Mouse (Mus musculus) adrenal gland, adult 8-10 months (tissue): ENCODE results near the gene Zbtb5. TPM values are rescaled to one million over a fixed set of nuclear protein-coding genes. Genes with fewer than 3 reads are reported as not detected.
"Not testable (repeated sequence)": the region's sequence is repeated elsewhere in the genome, so short reads cannot be mapped to it uniquely, and the experiment has no call there.

Experiments used
- DNase-seq: peaks from one replicate; pipeline ENCODE4 v3.0.0; 2022
- total RNA-seq, 4 experiments: library from RNA; stranded (reverse); gene quantifications; 2 replicates each; pipeline ENCODE4 v1.2.4; 2022

The Zbtb5 gene
- total RNA-seq, 4 experiments from 2014 or later: 11.4 to 14.5 (median 13.5) TPM

GRCm38 (mm10) chr4:45010806-45011415 is 1.3 kb downstream of the Zbtb5 start:
- no peak for DNase-seq

- DNase-seq: no peak
Observed at GRCm38 (mm10) chr4:45005452-45005851, 6.8 kb downstream of the Zbtb5 start.

GRCm38 (mm10) chr4:45000001-45000400 is 12.2 kb downstream of the Zbtb5 start:
- DNase-seq: no peak

GRCm38 (mm10) chr4:44998071-44998470 is 14.1 kb downstream of the Zbtb5 start:
- DNase-seq: no peak

- DNase-seq: no peak
Observed at GRCm38 (mm10) chr4:44994776-44995175, 17.4 kb downstream of the Zbtb5 start.

GRCm38 (mm10) chr4:44993847-44994246 is 18.4 kb downstream of the Zbtb5 start:
- DNase-seq: no peak

- not testable (repeated sequence) for DNase-seq
Observed at GRCm38 (mm10) chr4:44993179-44993578, 19.0 kb downstream of the Zbtb5 start.

GRCm38 (mm10) chr4:44992330-44992729 is 19.9 kb downstream of the Zbtb5 start:
- not testable (repeated sequence) for DNase-seq

- DNase-seq: no peak
Observed at GRCm38 (mm10) chr4:44990560-44990959, 21.7 kb downstream of the Zbtb5 start.

- DNase-seq: peak; percentile 76
Observed at GRCm38 (mm10) chr4:44983131-44983740, 29.0 kb downstream of the Zbtb5 start.

GRCm38 (mm10) chr4:44982440-44983130 is 29.6 kb downstream of the Zbtb5 start:
- DNase-seq: no peak

GRCm38 (mm10) chr4:44981974-44982287 is 30.3 kb downstream of the Zbtb5 start:
- DNase-seq: no peak

- DNase-seq: peak; percentile 87
Observed at GRCm38 (mm10) chr4:44981280-44981973, 30.8 kb downstream of the Zbtb5 start, which contains the start of gene Grhpr. TSS of gene Grhpr (plus strand) at chr4:44981395.

GRCm38 (mm10) chr4:44979794-44980338 is 32.3 kb downstream of the Zbtb5 start:
- peak; percentile 85 for DNase-seq

GRCm38 (mm10) chr4:44978175-44978574 is 34.0 kb downstream of the Zbtb5 start:
- no peak for DNase-seq

GRCm38 (mm10) chr4:44976921-44977710 is 35.1 kb downstream of the Zbtb5 start:
- DNase-seq: no peak

GRCm38 (mm10) chr4:44976026-44976615 is 36.1 kb downstream of the Zbtb5 start:
- no peak for DNase-seq

- DNase-seq: no peak
Observed at GRCm38 (mm10) chr4:44974331-44974730, 37.9 kb downstream of the Zbtb5 start.

GRCm38 (mm10) chr4:44973871-44974270 is 38.3 kb downstream of the Zbtb5 start:
- DNase-seq: no peak

GRCm38 (mm10) chr4:44973450-44973849 is 38.8 kb downstream of the Zbtb5 start:
- DNase-seq: peak; percentile 87

- no peak for DNase-seq
Observed at GRCm38 (mm10) chr4:44970612-44971110, 41.6 kb downstream of the Zbtb5 start.
